Mouse (Mus musculus): ENCODE measurements around the gene Terb1.

DNA sequence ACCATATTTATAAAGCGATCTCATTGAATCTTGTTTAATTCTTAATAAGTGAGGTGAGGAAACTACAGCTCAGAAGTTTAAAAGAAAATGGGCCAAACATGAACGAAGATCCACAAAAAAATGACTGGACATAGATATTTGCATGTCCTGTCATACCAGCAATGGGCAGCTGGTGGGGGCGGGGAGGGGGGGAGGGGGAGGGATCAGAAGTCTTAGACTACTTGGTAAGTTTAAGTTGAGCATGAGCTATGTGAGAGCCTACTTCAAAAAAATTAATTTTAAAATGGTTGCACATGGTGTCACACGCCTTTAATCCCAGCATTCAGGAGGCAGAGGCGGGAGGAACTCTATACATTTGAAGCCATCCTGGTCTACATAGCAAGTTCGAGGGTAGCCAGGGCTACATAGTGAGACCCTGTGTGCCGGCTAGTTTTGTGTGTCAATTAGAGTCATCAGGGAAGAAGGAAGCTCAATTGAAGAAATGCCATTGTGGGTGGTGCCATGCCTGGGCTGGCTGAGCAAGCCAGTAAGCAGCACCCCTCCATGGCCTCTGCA lies 66.5 kb downstream of the Terb1 start:
- TF ChIP-seq CTCF (conservative IDR thresholded peaks at IDR 0.05; ENCODE audit: low read length) = no peak
- TF ChIP-seq POU5F1 (IDR thresholded peaks at IDR 0.05; ENCODE audit: borderline replicate concordance, low read length) = no peak
